Mouse (Mus musculus): ENCODE data around the gene Gtse1. TPM values are rescaled to one million over a fixed set of nuclear protein-coding genes. Genes with fewer than 3 reads are reported as not detected.

Gene Gtse1
- total and polyA plus RNA-seq, 2 experiments from 2014 or later: 1.9 to 3.2 TPM

- Histone ChIP-seq H3K27me3 (ENCODE audit: insufficient read depth, low read length) (peaks cover 6% of the 10 kb centered on the region; the same call in 1 of the 2 replicates), H3K4me1 (ENCODE audit: insufficient read depth, low read length) (peaks cover 6% of the 10 kb centered on the region; the same call in 1 of the 2 replicates), H3K9ac (replicated peaks; ENCODE audit: low read length, poor library complexity, severe bottlenecking) (peak within 1 kb of the TSS; percentile 62), H3K27ac (ENCODE audit: low read depth, low read length) (no peak within 1 kb of the TSS), H3K36me3 (ENCODE audit: insufficient read depth, low read length) (no peaks in the 10 kb centered on the region), H3K9me3 (ENCODE audit: low read length) (peaks cover 7% of the 10 kb centered on the region), H3K4me3 (ENCODE audit: low read depth, low read length) (peak within 1 kb of the TSS; percentile 40), H3K4me2 (ENCODE audit: low read depth, low read length, poor library complexity, severe bottlenecking) (peak within 1 kb of the TSS; percentile 77)
- 2% methylated on average over 62 of the region's 65 CpGs for WGBS
- no peak for TF ChIP-seq CTCF (IDR thresholded peaks at IDR 0.05)
- peak; percentile 73 for ATAC-seq (ENCODE audit: low FRiP score)
- DNase-seq (ENCODE audit: low spot score): peak; percentile 9
These were observed 38.1 kb upstream of the Gtse1 start, which contains the start of gene Pkdrej for GRCm38 (mm10) chr15:85821203-85822010. TSS of gene Pkdrej (minus strand) at chr15:85821734.

- Histone ChIP-seq H3K4me2 (ENCODE audit: low read depth, low read length, poor library complexity, severe bottlenecking) (peak overlapping the region; percentile 77), H3K9me3 (ENCODE audit: low read length) (peaks cover 7% of the 10 kb centered on the region), H3K4me3 (ENCODE audit: low read depth, low read length) (peak overlapping the region; percentile 40), H3K36me3 (ENCODE audit: insufficient read depth, low read length) (no peaks in the 10 kb centered on the region), H3K27me3 (ENCODE audit: insufficient read depth, low read length) (peaks cover 6% of the 10 kb centered on the region; the same call in 1 of the 2 replicates), H3K27ac (ENCODE audit: low read depth, low read length) (no peak overlapping the region), H3K9ac (replicated peaks; ENCODE audit: low read length, poor library complexity, severe bottlenecking) (peak overlapping the region; percentile 62), H3K4me1 (ENCODE audit: insufficient read depth, low read length) (peaks cover 6% of the 10 kb centered on the region; the same call in 1 of the 2 replicates)
- DNase-seq (ENCODE audit: low spot score) (peak; percentile 26), ATAC-seq (ENCODE audit: low FRiP score) (peak; percentile 34; the same call in 1 of the 2 replicates)
- 8% methylated on average over 4 of the region's 4 CpGs for WGBS
- peak; percentile 32 for TF ChIP-seq CTCF (IDR thresholded peaks at IDR 0.05)
These were observed 37.6 kb upstream of the Gtse1 start for GRCm38 (mm10) chr15:85822011-85822359.

- ATAC-seq (ENCODE audit: low FRiP score) (no peak), DNase-seq (ENCODE audit: low spot score) (no peak)
- WGBS: 78% methylated on average over 5 of the region's 5 CpGs
- H3K4me2 ChIP-seq (ENCODE audit: low read depth, low read length, poor library complexity, severe bottlenecking): no peak overlapping the region
- H3K9me3 ChIP-seq (ENCODE audit: low read length): no peaks in the 10 kb centered on the region
- H3K9ac ChIP-seq (replicated peaks; ENCODE audit: low read length, poor library complexity, severe bottlenecking): no peak overlapping the region
- no peak overlapping the region for H3K4me3 ChIP-seq (ENCODE audit: low read depth, low read length)
- H3K27ac ChIP-seq (ENCODE audit: low read depth, low read length): no peak overlapping the region
- no peaks in the 10 kb centered on the region for H3K27me3 ChIP-seq (ENCODE audit: insufficient read depth, low read length)
- TF ChIP-seq CTCF (IDR thresholded peaks at IDR 0.05): no peak
- 0 out of 2 replicates have a peak, but pooled peaks cover 3% of the 10 kb centered on the region for H3K4me1 ChIP-seq (ENCODE audit: insufficient read depth, low read length)
- H3K36me3 ChIP-seq (ENCODE audit: insufficient read depth, low read length): no peaks in the 10 kb centered on the region
These were observed 32.9 kb upstream of the Gtse1 start for GRCm38 (mm10) chr15:85826676-85827075.

DNA sequence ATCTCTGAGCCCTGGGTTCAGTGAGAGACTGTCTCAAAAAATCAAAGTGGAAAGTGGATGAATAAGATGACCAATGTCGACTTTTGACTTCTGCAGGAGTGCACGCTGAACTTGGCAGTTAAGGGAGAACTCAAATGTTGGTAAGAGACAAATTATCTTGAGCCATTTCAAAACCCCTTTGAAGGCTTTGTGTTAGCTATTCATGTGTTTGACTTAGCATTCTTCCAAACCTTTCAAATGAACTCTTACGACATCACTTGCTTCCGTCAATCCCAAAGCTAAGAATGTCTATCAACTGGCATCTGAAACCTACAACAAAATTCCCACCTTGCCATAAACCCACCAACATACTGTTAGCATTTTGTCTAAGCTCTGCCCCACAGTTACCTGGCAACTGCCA lies 31.5 kb upstream of the Gtse1 start:
- no peak for TF ChIP-seq CTCF (IDR thresholded peaks at IDR 0.05)
- Histone ChIP-seq H3K27ac (ENCODE audit: low read depth, low read length) (no peak overlapping the region), H3K9me3 (ENCODE audit: low read length) (no peaks in the 10 kb centered on the region), H3K4me2 (ENCODE audit: low read depth, low read length, poor library complexity, severe bottlenecking) (no peak overlapping the region), H3K4me3 (ENCODE audit: low read depth, low read length) (no peak overlapping the region), H3K4me1 (ENCODE audit: insufficient read depth, low read length) (peaks cover 13% of the 10 kb centered on the region; the same call in 1 of the 2 replicates), H3K27me3 (ENCODE audit: insufficient read depth, low read length) (no peaks in the 10 kb centered on the region), H3K36me3 (ENCODE audit: insufficient read depth, low read length) (no peaks in the 10 kb centered on the region), H3K9ac (replicated peaks; ENCODE audit: low read length, poor library complexity, severe bottlenecking) (no peak overlapping the region)
- no peak for ATAC-seq (ENCODE audit: low FRiP score)
- WGBS: 86% methylated on average over 4 of the region's 4 CpGs
- no peak for DNase-seq (ENCODE audit: low spot score)

GRCm38 (mm10) chr15:85829470-85829869 lies 30.1 kb upstream of the Gtse1 start:
- DNase-seq (ENCODE audit: low spot score): no peak
- no peak overlapping the region for H3K4me3 ChIP-seq (ENCODE audit: low read depth, low read length)
- no peak overlapping the region for H3K9ac ChIP-seq (replicated peaks; ENCODE audit: low read length, poor library complexity, severe bottlenecking)
- no peak overlapping the region for H3K4me2 ChIP-seq (ENCODE audit: low read depth, low read length, poor library complexity, severe bottlenecking)
- no peak overlapping the region for H3K27ac ChIP-seq (ENCODE audit: low read depth, low read length)
- H3K36me3 ChIP-seq (ENCODE audit: insufficient read depth, low read length): no peaks in the 10 kb centered on the region
- H3K9me3 ChIP-seq (ENCODE audit: low read length): no peaks in the 10 kb centered on the region
- TF ChIP-seq CTCF (IDR thresholded peaks at IDR 0.05): no peak
- ATAC-seq (ENCODE audit: low FRiP score): no peak
- 73% methylated on average over 5 of the region's 5 CpGs for WGBS
- H3K27me3 ChIP-seq (ENCODE audit: insufficient read depth, low read length): no peaks in the 10 kb centered on the region
- peaks cover 13% of the 10 kb centered on the region; the same call in 1 of the 2 replicates for H3K4me1 ChIP-seq (ENCODE audit: insufficient read depth, low read length)

DNA sequence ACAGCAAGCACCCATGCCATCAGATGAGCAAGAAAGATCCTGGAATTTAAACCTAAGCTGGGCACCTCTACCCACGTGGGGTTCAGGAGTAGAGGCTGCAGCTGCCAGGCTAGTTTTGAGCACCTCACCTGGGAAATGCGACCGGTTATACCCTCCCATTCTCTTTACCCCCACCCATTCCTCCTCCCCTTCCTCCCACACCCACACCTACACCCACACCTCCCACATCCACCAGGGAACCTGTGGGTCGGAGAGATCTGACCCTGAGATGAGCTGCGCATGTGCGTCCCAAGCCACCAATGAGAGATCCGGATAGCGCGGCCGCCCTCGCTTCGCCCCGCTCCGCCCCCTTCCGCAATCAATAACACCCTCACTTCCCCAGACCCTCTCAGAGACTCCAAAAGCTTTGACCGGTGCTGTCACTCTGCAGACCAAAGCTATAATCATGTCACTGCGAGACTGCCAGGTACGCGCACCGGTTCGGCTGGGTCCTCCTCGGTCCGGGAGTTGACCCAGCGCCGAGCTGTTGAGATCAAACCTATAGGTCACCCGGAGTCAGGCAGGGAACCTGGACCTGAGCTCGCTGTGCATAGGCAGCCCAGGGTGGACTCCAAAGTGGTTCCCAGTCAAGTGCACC lies 27.5 kb upstream of the Gtse1 start, which contains the start of gene Ttc38:
TSS of gene Ttc38 (plus strand) at position 353 of the 637 bp plus-strand sequence.
- 2% methylated on average over 27 of the region's 27 CpGs for WGBS

More for the DNA sequence above, 27.5 kb upstream of the Gtse1 start, which contains the start of gene Ttc38:
- Histone ChIP-seq H3K4me2 (ENCODE audit: low read depth, low read length, poor library complexity, severe bottlenecking) (peak within 1 kb of the TSS; percentile 84), H3K4me1 (ENCODE audit: insufficient read depth, low read length) (peaks cover 13% of the 10 kb centered on the region; the same call in 1 of the 2 replicates), H3K27me3 (ENCODE audit: insufficient read depth, low read length) (no peaks in the 10 kb centered on the region), H3K27ac (ENCODE audit: low read depth, low read length) (peak within 1 kb of the TSS; percentile 38), H3K36me3 (ENCODE audit: insufficient read depth, low read length) (no peaks in the 10 kb centered on the region), H3K4me3 (ENCODE audit: low read depth, low read length) (peak within 1 kb of the TSS; percentile 52), H3K9me3 (ENCODE audit: low read length) (no peaks in the 10 kb centered on the region), H3K9ac (replicated peaks; ENCODE audit: low read length, poor library complexity, severe bottlenecking) (peak within 1 kb of the TSS; percentile 66)
- TF ChIP-seq CTCF (IDR thresholded peaks at IDR 0.05): peak; percentile 35; the same call in 1 of the 2 replicates
- ATAC-seq (ENCODE audit: low FRiP score): peak; percentile 90
- DNase-seq (ENCODE audit: low spot score): peak; percentile 81
